Mouse (Mus musculus): Measurements from ENCODE around the gene Lgi4. TPM values are rescaled to one million over a fixed set of nuclear protein-coding genes. Genes with fewer than 3 reads are reported as not detected.
A peak's percentile ranks its signal among the peaks of the same experiment; 100 is the strongest.

Lgi4 gene
- polyA plus RNA-seq (2015; fragmentation: Nextera tagmentation; extraction: Ambion mirVana), result 0.11 TPM in 1 of 2 replicates, not detected in the other

DNA sequence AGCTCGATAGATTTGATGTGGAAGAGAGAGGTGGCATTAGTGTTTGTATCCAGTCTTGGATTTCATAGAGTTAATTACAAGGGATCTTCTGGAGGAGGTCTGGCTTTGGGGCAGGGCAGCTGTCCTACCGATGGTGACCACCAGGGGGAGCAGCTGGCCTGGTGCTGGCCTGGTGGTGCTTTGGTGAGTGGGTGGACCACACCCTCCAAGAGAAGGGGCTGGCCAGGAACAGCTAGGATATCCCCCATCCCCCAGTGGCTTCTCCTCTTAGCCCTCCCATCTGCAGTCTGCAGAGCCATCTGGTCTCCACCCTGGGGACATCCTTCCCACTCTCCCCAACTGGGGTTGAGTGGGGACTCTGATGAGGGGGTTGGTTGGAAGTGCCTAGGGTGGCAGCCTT lies at the start of gene Lgi4:
Gene Lgi4 (plus strand): TSS at position 235 of the 400 bp plus-strand sequence.
- no peaks in the 10 kb centered on the region for H3K9me3 ChIP-seq (ENCODE audit: low read length)
- no peak within 1 kb of the TSS for H3K4me3 ChIP-seq (ENCODE audit: low read depth, low read length)
- H3K36me3 ChIP-seq (replicated peaks; ENCODE audit: insufficient read depth, low read length), result no peaks in the 10 kb centered on the region
- H3K27me3 ChIP-seq (ENCODE audit: insufficient read depth, low read length), result no peaks in the 10 kb centered on the region
- TF ChIP-seq EP300 (IDR thresholded peaks at IDR 0.05; ENCODE audit: low read depth) (no peak), CTCF (IDR thresholded peaks at IDR 0.05; ENCODE audit: low read depth) (peak; percentile 97)
- no peak within 1 kb of the TSS for H3K27ac ChIP-seq (ENCODE audit: low read depth)
- H3K9ac ChIP-seq (replicated peaks), result no peak within 1 kb of the TSS
- WGBS (ENCODE audit: insufficient replicate concordance), result 0% methylated on average over 2 of the region's 2 CpGs
- peak; percentile 85 for DNase-seq
- no peak for ATAC-seq
- H3K4me2 ChIP-seq (ENCODE audit: low read depth, low read length), result no peak within 1 kb of the TSS
- no peaks in the 10 kb centered on the region for H3K4me1 ChIP-seq (ENCODE audit: insufficient read depth)

DNA sequence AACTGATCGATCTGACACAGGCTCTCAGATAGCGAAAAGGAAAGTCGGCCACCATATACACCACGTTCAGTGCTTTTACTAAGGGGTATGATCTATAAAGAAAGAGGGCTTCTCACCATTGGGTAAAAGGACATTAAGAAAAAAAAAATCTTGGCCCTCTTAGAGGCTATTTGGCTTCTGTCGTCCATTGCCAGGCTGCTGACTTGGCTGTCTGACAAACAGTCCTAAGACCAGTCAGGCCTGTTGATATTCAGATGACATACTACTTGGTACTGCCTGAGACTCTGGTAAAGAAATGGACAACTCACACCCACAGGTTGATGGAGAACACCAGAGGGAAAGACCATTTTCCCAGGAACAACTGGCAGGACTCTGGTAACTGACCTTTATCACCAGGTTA lies 46.2 kb upstream of the Lgi4 start:
- H3K9ac ChIP-seq (replicated peaks), result no peak overlapping the region
- WGBS (ENCODE audit: insufficient replicate concordance), result 83% methylated on average over 5 of the region's 5 CpGs
- DNase-seq, result no peak

DNA sequence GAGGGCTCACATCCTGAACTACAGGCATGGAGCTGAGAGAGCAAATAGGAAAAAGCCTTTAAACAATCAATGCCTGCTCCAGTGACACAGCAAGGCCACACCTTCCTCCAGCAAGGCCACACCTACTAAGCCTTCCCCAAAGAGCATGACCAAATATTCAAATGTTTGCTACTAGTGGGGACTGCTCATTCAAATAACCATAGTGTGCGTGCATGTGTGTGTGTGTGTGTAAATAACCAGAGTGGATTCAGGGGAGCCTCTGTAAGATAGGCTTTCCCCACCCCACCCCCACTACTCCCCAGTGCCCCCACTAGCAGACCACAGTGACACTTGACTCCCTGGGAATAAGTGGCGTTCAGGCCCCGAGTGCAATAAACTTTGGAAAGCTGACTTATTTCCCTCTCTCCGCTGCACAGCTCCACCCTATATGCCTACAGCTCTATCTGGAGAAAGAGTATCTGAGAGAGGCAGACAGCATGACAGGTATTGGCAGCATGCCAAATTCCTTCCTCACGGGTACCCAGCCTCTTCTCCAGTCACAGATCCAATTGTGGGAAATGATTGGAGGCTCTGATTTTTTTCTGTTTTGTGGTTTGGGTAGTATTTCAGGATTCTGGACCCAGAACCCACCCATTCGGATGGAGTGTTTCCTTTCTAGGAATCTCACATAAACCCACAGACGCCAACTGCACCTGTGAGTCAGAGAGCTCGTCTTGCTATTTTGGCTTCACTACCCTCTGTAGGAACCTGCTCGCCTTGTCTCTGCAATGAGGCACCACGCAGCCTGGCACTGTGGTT lies 41.8 kb upstream of the Lgi4 start:
- DNase-seq (no peak), ATAC-seq (peak; percentile 61)
- 50% methylated on average over 10 of the region's 10 CpGs for WGBS (ENCODE audit: insufficient replicate concordance)
- no peak overlapping the region for H3K27ac ChIP-seq (ENCODE audit: low read depth)
- peaks cover 4% of the 10 kb centered on the region for H3K4me1 ChIP-seq (ENCODE audit: insufficient read depth)
- H3K9me3 ChIP-seq (ENCODE audit: low read length), result no peaks in the 10 kb centered on the region
- no peaks in the 10 kb centered on the region for H3K36me3 ChIP-seq (replicated peaks; ENCODE audit: insufficient read depth, low read length)
- no peak overlapping the region for H3K4me3 ChIP-seq (ENCODE audit: low read depth, low read length)
- no peak overlapping the region for H3K9ac ChIP-seq (replicated peaks)
- TF ChIP-seq CTCF (IDR thresholded peaks at IDR 0.05; ENCODE audit: low read depth), result no peak
- TF ChIP-seq EP300 (IDR thresholded peaks at IDR 0.05; ENCODE audit: low read depth), result no peak
- no peaks in the 10 kb centered on the region for H3K27me3 ChIP-seq (ENCODE audit: insufficient read depth, low read length)
- no peak overlapping the region for H3K4me2 ChIP-seq (ENCODE audit: low read depth, low read length)

More for the DNA sequence above, 46.2 kb upstream of the Lgi4 start:
- no peaks in the 10 kb centered on the region for H3K9me3 ChIP-seq (ENCODE audit: low read length)
- peaks cover 4% of the 10 kb centered on the region for H3K4me1 ChIP-seq (ENCODE audit: insufficient read depth)
- H3K27ac ChIP-seq (ENCODE audit: low read depth), result no peak overlapping the region
- H3K36me3 ChIP-seq (replicated peaks; ENCODE audit: insufficient read depth, low read length), result no peaks in the 10 kb centered on the region
- no peak overlapping the region for H3K4me3 ChIP-seq (ENCODE audit: low read depth, low read length)
- H3K27me3 ChIP-seq (ENCODE audit: insufficient read depth, low read length), result no peaks in the 10 kb centered on the region
- ATAC-seq, result no peak
- TF ChIP-seq EP300 (IDR thresholded peaks at IDR 0.05; ENCODE audit: low read depth) (no peak), CTCF (IDR thresholded peaks at IDR 0.05; ENCODE audit: low read depth) (no peak)
- no peak overlapping the region for H3K4me2 ChIP-seq (ENCODE audit: low read depth, low read length)

DNA sequence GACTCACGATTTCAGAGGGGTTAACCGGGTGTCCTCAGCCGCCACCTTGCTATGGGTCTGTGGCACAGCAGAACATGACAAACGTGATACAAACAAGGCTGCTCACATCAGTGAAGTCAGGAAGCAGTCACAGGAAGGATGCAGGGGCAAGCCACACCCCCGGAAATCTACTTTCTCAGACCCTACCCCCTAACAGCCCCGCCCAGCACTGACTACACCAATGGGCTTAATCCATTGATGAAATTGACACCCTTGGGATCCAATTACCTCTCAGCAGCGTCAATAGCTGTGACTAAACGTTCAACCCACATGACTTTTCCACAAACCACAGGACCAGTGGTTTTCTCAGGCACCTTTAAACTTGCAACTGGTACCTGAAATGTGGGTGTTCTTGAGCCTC lies 30.5 kb upstream of the Lgi4 start:
- no peak overlapping the region for H3K9ac ChIP-seq (replicated peaks)
- H3K9me3 ChIP-seq (ENCODE audit: low read length), result no peaks in the 10 kb centered on the region
- WGBS (ENCODE audit: insufficient replicate concordance), result 63% methylated on average over 8 of the region's 8 CpGs
- DNase-seq (no peak), ATAC-seq (no peak)
- no peak overlapping the region for H3K27ac ChIP-seq (ENCODE audit: low read depth)
- no peak overlapping the region for H3K4me3 ChIP-seq (ENCODE audit: low read depth, low read length)
- H3K4me1 ChIP-seq (ENCODE audit: insufficient read depth), result peaks cover 7% of the 10 kb centered on the region
- H3K27me3 ChIP-seq (ENCODE audit: insufficient read depth, low read length), result no peaks in the 10 kb centered on the region
- no peak overlapping the region for H3K4me2 ChIP-seq (ENCODE audit: low read depth, low read length)
- no peak for TF ChIP-seq CTCF (IDR thresholded peaks at IDR 0.05; ENCODE audit: low read depth)
- no peaks in the 10 kb centered on the region for H3K36me3 ChIP-seq (replicated peaks; ENCODE audit: insufficient read depth, low read length)

DNA sequence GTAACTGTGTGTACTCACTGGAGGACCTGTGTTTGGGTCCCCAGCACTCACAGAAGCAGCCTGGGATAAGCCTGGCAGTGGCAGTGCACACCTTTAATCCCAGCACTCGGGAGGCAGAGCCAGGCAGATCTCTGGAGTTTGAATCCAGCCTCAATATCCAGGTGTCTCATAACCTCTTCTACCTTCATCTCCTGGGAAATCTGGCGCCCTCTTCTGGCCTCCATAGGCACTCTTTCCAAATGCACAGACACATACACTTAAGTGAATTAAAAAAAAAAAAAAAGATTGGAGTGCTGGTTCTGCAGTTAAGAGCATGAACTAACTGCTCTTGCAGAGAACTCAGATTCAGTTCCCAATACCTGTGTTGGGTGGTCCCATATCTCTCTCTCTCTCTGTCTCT lies 28.4 kb upstream of the Lgi4 start:
- Histone ChIP-seq H3K9me3 (ENCODE audit: low read length) (no peaks in the 10 kb centered on the region), H3K9ac (replicated peaks) (no peak overlapping the region), H3K27me3 (ENCODE audit: insufficient read depth, low read length) (no peaks in the 10 kb centered on the region), H3K4me1 (ENCODE audit: insufficient read depth) (peaks cover 13% of the 10 kb centered on the region), H3K4me2 (ENCODE audit: low read depth, low read length) (no peak overlapping the region), H3K27ac (ENCODE audit: low read depth) (no peak overlapping the region), H3K36me3 (replicated peaks; ENCODE audit: insufficient read depth, low read length) (no peaks in the 10 kb centered on the region), H3K4me3 (ENCODE audit: low read depth, low read length) (no peak overlapping the region)
- ATAC-seq (no peak), DNase-seq (no peak)
- TF ChIP-seq CTCF (IDR thresholded peaks at IDR 0.05; ENCODE audit: low read depth), result peak; percentile 41
- no peak for TF ChIP-seq EP300 (IDR thresholded peaks at IDR 0.05; ENCODE audit: low read depth)
- WGBS (ENCODE audit: insufficient replicate concordance), result 71% methylated on average over 2 of the region's 2 CpGs

DNA sequence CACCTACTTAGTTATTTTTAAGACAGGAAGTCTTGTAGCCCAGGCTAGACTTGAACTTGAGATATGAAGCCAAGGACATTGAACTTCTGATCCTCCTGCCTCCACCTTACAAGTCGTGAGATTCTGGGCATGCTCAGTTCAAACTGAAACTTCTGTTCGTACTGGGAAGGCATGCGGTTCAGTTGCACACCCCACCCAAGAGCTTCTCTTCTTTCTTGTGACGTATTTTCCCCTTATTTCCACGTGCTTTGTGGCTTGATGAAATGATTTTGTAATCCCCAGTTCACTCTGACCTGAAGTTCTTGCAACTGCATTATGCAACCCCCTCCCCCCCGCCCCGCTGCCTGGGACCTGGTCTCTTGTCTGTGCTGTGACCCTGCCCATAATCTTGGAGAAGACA lies 27.4 kb upstream of the Lgi4 start:
- Histone ChIP-seq H3K36me3 (replicated peaks; ENCODE audit: insufficient read depth, low read length) (no peaks in the 10 kb centered on the region), H3K4me2 (ENCODE audit: low read depth, low read length) (no peak overlapping the region), H3K9me3 (ENCODE audit: low read length) (no peaks in the 10 kb centered on the region), H3K27ac (ENCODE audit: low read depth) (peak overlapping the region; percentile 25; the same call in 1 of the 2 replicates), H3K9ac (replicated peaks) (no peak overlapping the region), H3K4me3 (ENCODE audit: low read depth, low read length) (no peak overlapping the region), H3K4me1 (ENCODE audit: insufficient read depth) (peaks cover 13% of the 10 kb centered on the region), H3K27me3 (ENCODE audit: insufficient read depth, low read length) (no peaks in the 10 kb centered on the region)
- TF ChIP-seq EP300 (IDR thresholded peaks at IDR 0.05; ENCODE audit: low read depth), result peak; percentile 39; the same call in 1 of the 2 replicates
- TF ChIP-seq CTCF (IDR thresholded peaks at IDR 0.05; ENCODE audit: low read depth), result no peak
- ATAC-seq (peak; percentile 47), DNase-seq (peak; percentile 63)
- 44% methylated on average over 7 of the region's 7 CpGs for WGBS (ENCODE audit: insufficient replicate concordance)

Data from liver, postnatal 0 days (tissue).